Mouse (Mus musculus): Measurements from ENCODE around the gene Larp6.
A peak's percentile ranks its signal among the peaks of the same experiment; 100 is the strongest.

DNA sequence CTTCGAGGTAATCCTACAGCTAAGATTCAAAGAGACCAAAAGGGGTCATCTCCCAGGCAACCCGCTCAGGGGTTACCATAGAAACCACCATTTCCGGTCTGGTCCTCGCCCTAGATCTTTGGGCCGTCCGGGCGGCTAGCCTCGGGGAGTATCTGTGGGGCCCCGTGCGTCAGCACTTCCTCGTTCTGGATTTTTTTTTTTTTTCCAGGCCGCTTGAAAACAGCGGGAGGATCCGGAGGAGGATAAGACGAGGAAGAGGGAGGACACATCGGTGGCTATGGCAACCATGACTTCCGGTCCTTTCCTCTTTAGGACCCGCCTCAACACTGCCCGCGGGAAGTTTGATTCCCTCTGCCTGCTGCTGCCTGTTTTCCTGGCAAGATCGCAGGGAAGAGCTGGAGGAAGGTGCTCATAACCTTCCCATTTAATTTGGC lies 24.9 kb upstream of the Larp6 start, which contains the start of gene Lrrc49:
- TF ChIP-seq JUND (IDR thresholded peaks at IDR 0.05; ENCODE audit: low read depth, low read length) (no peak), ZMIZ1 (IDR thresholded peaks at IDR 0.05; ENCODE audit: low read depth, low read length) (no peak), ZKSCAN1 (IDR thresholded peaks at IDR 0.05; ENCODE audit: low read depth, low read length) (no peak), SIN3A (IDR thresholded peaks at IDR 0.05; ENCODE audit: low read length) (peak; percentile 77), EP300 (IDR thresholded peaks at IDR 0.05; ENCODE audit: low read depth in 1 of 2, low read length in 2 of 2) (peak in 1 of 2 experiments; percentile 35; a peak in 1 of 4 replicates), CTCF (IDR thresholded peaks at IDR 0.05 in 2 of 3, conservative IDR thresholded peaks at IDR 0.05 in 1 of 3; ENCODE audit: control insufficient read depth in 1 of 3, insufficient read depth in 1 of 3, low read depth in 2 of 3, low read length in 3 of 3, poor library complexity in 1 of 3, severe bottlenecking in 1 of 3) (no peak), MAZ (IDR thresholded peaks at IDR 0.05; ENCODE audit: low read depth, low read length) (0 out of 2 replicates have a peak, but pooled peaks have one; percentile 24), TBP (IDR thresholded peaks at IDR 0.05; ENCODE audit: low read depth, low read length) (no peak)
